Mouse (Mus musculus) kidney, adult 2 months (tissue): ENCODE data around the gene Aldh3b1.

Source experiments
- CTCF ChIP-seq: fragments of 200-500 bp; conservative IDR thresholded peaks from 2 replicates; pipeline ENCODE4 v1.5.1; 2011; ENCODE audit warnings: low read depth, mild to moderate bottlenecking, control low read depth, low read length, moderate library complexity, mixed read lengths; ENCODE audit not compliant: insufficient read depth, insufficient read length
- POLR2A ChIP-seq: fragments of 200-500 bp; IDR thresholded peaks from one replicate; pipeline ENCODE4 v1.6.1; 2011; ENCODE audit warnings: low read depth, low read length, control low read depth

- TF ChIP-seq POLR2A (no peak), CTCF (no peak)
These were observed 40.5 kb downstream of the Aldh3b1 start for GRCm38 (mm10) chr19:3889096-3889495.
